Mouse (Mus musculus): Measurements from ENCODE around the gene Otogl. TPM values are rescaled to one million over a fixed set of nuclear protein-coding genes. Genes with fewer than 3 reads are reported as not detected.

Otogl gene
- polyA plus RNA-seq, 1 experiment from 2014 or later = 0.02 TPM

DNA sequence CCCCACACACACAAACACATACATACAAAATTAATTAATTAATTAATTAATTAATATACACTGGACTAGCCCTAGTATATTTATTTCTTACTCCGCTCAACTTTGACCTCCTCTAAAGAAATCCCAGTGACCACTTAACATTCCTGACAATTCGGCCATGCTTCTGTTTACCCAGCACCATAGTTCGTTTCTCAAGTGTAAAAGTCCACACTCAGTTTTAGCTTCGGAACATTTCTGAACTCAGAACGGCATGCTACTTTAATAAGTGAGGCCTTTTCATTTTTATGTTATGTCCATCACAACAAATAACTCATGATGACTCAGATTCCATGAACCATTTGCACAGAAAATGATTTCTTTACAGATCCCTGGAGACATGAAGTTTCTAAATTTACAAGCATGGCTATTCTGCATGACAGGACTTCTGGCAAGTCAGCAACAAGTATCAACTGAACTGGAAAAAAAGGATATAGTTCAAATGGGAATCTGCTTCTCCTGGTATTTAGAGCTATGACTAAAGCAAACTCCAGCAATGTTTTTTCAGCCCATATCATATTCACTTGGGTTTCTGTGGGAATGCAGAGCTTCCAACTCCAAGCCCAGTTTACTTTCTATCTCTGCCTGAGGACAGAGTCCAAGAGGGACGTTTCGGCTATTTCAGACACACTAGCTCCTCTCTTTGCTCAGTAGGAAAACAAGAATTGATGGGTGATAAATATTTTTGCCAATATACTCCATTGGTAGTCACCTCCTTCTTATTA lies 6.5 kb downstream of the Otogl start:
- no peak for DNase-seq
- no peaks in the 10 kb centered on the region for H3K36me3 ChIP-seq
- WGBS (ENCODE audit: insufficient replicate concordance) = 62% methylated on average over 7 of the region's 7 CpGs

DNA sequence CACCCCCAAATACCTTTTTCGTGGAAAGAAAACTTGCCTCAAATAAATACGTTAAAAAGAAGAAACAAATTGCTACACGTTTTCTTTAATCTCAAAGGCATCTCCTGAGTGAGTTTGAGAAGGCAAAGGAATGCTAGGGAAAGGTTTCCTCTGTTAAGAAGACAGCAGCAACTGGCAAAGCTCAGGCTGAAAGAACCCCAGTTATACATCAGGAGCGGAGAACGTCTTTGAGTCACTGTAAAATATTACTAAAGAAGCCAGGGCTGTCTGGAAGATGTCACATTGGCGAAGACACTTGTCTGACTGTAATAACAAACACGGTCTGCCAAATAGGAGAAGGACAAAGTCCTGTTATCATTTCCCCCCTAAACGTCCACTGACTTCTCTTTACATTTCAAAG lies 10.0 kb downstream of the Otogl start:
- H3K4me3 ChIP-seq (replicated peaks) = no peak overlapping the region
- WGBS (ENCODE audit: insufficient replicate concordance) = 60% methylated on average over 8 of the region's 8 CpGs
- H3K9me3 ChIP-seq (replicated peaks) = no peaks in the 10 kb centered on the region
- H3K4me2 ChIP-seq = no peak overlapping the region
- no peaks in the 10 kb centered on the region for H3K27me3 ChIP-seq
- H3K4me1 ChIP-seq (replicated peaks) = no peaks in the 10 kb centered on the region
- H3K36me3 ChIP-seq = no peaks in the 10 kb centered on the region
- H3K27ac ChIP-seq = no peak overlapping the region
- ATAC-seq (ENCODE audit: low read depth) = no peak
- DNase-seq = no peak
- H3K9ac ChIP-seq = no peak overlapping the region

More for the DNA sequence above, 6.5 kb downstream of the Otogl start:
- H3K9ac ChIP-seq = no peak overlapping the region
- no peak overlapping the region for H3K4me2 ChIP-seq
- no peaks in the 10 kb centered on the region for H3K9me3 ChIP-seq (replicated peaks)
- H3K27me3 ChIP-seq = no peaks in the 10 kb centered on the region
- H3K4me3 ChIP-seq (replicated peaks) = no peak overlapping the region
- H3K27ac ChIP-seq = no peak overlapping the region
- H3K4me1 ChIP-seq (replicated peaks) = no peaks in the 10 kb centered on the region
- no peak for ATAC-seq (ENCODE audit: low read depth)

- Histone ChIP-seq H3K27ac (no peak overlapping the region), H3K36me3 (no peaks in the 10 kb centered on the region), H3K9ac (no peak overlapping the region), H3K4me3 (replicated peaks) (no peak overlapping the region), H3K9me3 (replicated peaks) (no peaks in the 10 kb centered on the region), H3K27me3 (no peaks in the 10 kb centered on the region), H3K4me2 (no peak overlapping the region), H3K4me1 (replicated peaks) (no peaks in the 10 kb centered on the region)
- ATAC-seq (ENCODE audit: low read depth) (no peak), DNase-seq (no peak)
- WGBS (ENCODE audit: insufficient replicate concordance) = 70% methylated on average over 13 of the region's 13 CpGs
Measured at GRCm38 (mm10) chr10:107901204-107901879, 10.6 kb downstream of the Otogl start.

DNA sequence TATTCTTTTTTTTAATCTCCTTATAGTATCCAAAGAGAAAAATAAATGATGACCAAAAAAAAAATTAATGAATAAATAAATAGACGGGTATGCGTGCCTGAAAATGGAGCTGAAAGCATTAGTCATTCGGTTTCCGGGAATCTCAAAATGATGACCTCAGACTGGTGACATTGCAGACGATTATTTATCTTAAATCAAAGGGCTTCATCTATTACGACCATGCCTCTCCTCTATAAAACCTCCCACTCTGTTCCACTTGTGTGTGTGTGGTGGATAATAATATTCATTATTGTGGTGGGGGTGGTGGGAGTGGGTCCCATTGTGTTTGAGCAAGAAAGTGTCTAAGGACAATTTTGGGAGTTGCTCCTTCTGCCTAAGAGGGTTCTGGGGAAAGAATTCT lies 12.0 kb downstream of the Otogl start:
- Histone ChIP-seq H3K27ac (no peak overlapping the region), H3K36me3 (no peaks in the 10 kb centered on the region), H3K27me3 (no peaks in the 10 kb centered on the region), H3K9ac (no peak overlapping the region), H3K9me3 (replicated peaks) (no peaks in the 10 kb centered on the region), H3K4me1 (replicated peaks) (no peaks in the 10 kb centered on the region), H3K4me3 (replicated peaks) (no peak overlapping the region), H3K4me2 (no peak overlapping the region)
- no peak for ATAC-seq (ENCODE audit: low read depth)
- DNase-seq = no peak
- 68% methylated on average over 6 of the region's 6 CpGs for WGBS (ENCODE audit: insufficient replicate concordance)

DNA sequence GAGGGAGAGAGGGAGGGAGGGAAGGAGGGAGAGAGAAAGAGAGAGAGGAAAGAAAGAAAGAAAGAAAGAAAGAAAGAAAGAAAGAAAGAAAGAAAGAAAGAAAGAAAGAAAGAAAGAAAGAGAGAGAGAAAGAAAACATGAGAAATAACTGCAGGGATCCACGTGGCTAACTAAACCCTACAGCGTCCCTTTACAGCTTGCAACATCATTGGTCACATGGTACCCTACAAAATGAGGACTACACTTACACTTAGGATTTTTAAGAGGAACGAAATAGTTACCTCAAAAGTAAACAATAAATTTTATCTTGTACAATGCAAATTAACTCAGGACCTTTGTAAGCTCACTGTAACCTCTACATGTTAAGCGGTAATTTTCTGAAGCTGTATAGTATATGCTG lies 15.8 kb downstream of the Otogl start:
- H3K36me3 ChIP-seq = no peaks in the 10 kb centered on the region
- H3K9me3 ChIP-seq (replicated peaks) = no peaks in the 10 kb centered on the region
- DNase-seq = no peak
- ATAC-seq (ENCODE audit: low read depth) = no peak
- H3K4me1 ChIP-seq (replicated peaks) = no peaks in the 10 kb centered on the region
- H3K27me3 ChIP-seq = no peaks in the 10 kb centered on the region
- 64% methylated on average over 4 of the region's 4 CpGs for WGBS (ENCODE audit: insufficient replicate concordance)
- no peak overlapping the region for H3K4me2 ChIP-seq
- no peak overlapping the region for H3K9ac ChIP-seq
- H3K27ac ChIP-seq = no peak overlapping the region
- no peak overlapping the region for H3K4me3 ChIP-seq (replicated peaks)

- DNase-seq (no peak), ATAC-seq (ENCODE audit: low read depth) (no peak)
- no peaks in the 10 kb centered on the region for H3K9me3 ChIP-seq (replicated peaks)
- H3K9ac ChIP-seq = no peak overlapping the region
- no peak overlapping the region for H3K27ac ChIP-seq
- no peak overlapping the region for H3K4me2 ChIP-seq
- H3K4me1 ChIP-seq (replicated peaks) = no peaks in the 10 kb centered on the region
- WGBS (ENCODE audit: insufficient replicate concordance) = 38% methylated on average over 8 of the region's 8 CpGs
- H3K27me3 ChIP-seq = no peaks in the 10 kb centered on the region
- no peak overlapping the region for H3K4me3 ChIP-seq (replicated peaks)
- H3K36me3 ChIP-seq = no peaks in the 10 kb centered on the region
Measured at GRCm38 (mm10) chr10:107894663-107895581, 17.0 kb downstream of the Otogl start.

DNA sequence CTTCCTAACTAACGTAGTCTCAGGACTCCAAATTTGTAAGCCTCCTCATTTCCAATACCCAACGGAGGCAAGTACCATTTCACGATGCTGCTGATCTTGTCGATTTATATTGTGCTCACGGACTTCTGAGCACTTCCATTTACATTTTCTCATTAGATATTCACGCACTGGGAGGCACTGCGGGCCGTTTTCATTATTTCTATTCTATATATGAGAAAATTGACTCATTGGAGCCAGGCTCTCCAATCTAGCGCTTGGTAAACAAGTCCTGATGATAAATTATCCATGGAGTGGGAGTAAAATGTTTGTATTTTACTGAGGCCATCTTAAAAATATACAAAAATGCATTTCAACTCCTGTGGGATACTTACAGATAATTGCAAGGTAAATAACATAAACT lies 21.5 kb downstream of the Otogl start:
- Histone ChIP-seq H3K36me3 (no peaks in the 10 kb centered on the region), H3K27ac (no peak overlapping the region), H3K4me3 (replicated peaks) (no peak overlapping the region), H3K4me1 (replicated peaks) (no peaks in the 10 kb centered on the region), H3K4me2 (no peak overlapping the region), H3K9ac (no peak overlapping the region), H3K9me3 (replicated peaks) (no peaks in the 10 kb centered on the region), H3K27me3 (no peaks in the 10 kb centered on the region)
- DNase-seq (no peak), ATAC-seq (ENCODE audit: low read depth) (no peak)
- WGBS (ENCODE audit: insufficient replicate concordance) = 64% methylated on average over 9 of the region's 9 CpGs

- no peak overlapping the region for H3K27ac ChIP-seq
- DNase-seq (no peak), ATAC-seq (ENCODE audit: low read depth) (no peak)
- no peaks in the 10 kb centered on the region for H3K9me3 ChIP-seq (replicated peaks)
- no peaks in the 10 kb centered on the region for H3K4me1 ChIP-seq (replicated peaks)
- H3K4me3 ChIP-seq (replicated peaks) = no peak overlapping the region
- H3K27me3 ChIP-seq = no peaks in the 10 kb centered on the region
- H3K9ac ChIP-seq = no peak overlapping the region
- no peaks in the 10 kb centered on the region for H3K36me3 ChIP-seq
- 54% methylated on average over 5 of the region's 5 CpGs for WGBS (ENCODE audit: insufficient replicate concordance)
- no peak overlapping the region for H3K4me2 ChIP-seq
Measured at GRCm38 (mm10) chr10:107872542-107872941, 39.4 kb downstream of the Otogl start.

DNA sequence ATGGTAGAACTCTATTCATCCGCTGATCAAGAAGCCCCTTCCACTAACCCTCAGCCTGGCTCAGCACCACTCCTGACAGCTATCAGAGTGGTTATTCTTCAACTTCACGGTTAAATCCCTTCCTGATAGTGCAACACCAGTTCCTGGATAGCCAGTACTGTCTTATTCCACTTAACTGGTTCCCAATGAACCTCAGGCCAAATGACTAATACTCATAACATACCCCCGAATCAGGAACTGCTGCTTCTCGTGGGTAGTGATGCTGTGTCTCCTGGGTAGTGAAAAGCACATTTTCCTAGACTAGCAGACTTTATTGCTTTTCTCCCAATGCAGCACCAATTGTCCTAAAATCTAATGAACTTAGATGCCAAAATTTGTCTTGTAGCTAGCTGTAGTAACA lies 39.8 kb downstream of the Otogl start:
- DNase-seq = no peak
- 57% methylated on average over 4 of the region's 4 CpGs for WGBS (ENCODE audit: insufficient replicate concordance)
- Histone ChIP-seq H3K27me3 (no peaks in the 10 kb centered on the region), H3K36me3 (no peaks in the 10 kb centered on the region), H3K27ac (no peak overlapping the region), H3K4me3 (replicated peaks) (no peak overlapping the region), H3K4me1 (replicated peaks) (no peaks in the 10 kb centered on the region), H3K4me2 (no peak overlapping the region), H3K9ac (no peak overlapping the region), H3K9me3 (replicated peaks) (no peaks in the 10 kb centered on the region)
- ATAC-seq (ENCODE audit: low read depth) = no peak

DNA sequence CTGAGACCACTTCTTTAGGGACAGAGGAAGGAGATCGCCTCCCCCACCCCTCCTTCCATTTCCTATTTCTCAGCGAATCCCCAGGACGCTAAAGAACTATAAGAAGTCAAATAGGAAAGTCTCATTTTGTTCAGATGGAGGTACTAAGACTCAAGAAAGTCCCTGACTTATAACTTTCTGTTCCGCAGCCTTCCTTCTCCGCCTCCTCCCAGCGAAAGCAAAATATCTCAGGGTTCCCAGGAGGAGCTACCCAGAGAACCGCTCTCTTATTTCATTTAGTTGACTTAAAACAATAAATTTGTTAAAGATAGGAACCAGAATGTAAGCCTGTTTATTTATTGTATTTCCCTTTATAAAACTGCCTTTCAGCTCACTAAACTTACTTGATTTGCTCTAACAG lies 41.4 kb downstream of the Otogl start:
- no peaks in the 10 kb centered on the region for H3K9me3 ChIP-seq (replicated peaks)
- no peak overlapping the region for H3K27ac ChIP-seq
- no peak overlapping the region for H3K4me3 ChIP-seq (replicated peaks)
- no peak for DNase-seq
- WGBS (ENCODE audit: insufficient replicate concordance) = 73% methylated on average over 7 of the region's 7 CpGs
- H3K27me3 ChIP-seq = no peaks in the 10 kb centered on the region
- no peak overlapping the region for H3K4me2 ChIP-seq
- no peak overlapping the region for H3K9ac ChIP-seq
- no peaks in the 10 kb centered on the region for H3K4me1 ChIP-seq (replicated peaks)
- no peak for ATAC-seq (ENCODE audit: low read depth)
- H3K36me3 ChIP-seq = no peaks in the 10 kb centered on the region

- Histone ChIP-seq H3K4me2 (no peak overlapping the region), H3K9me3 (replicated peaks) (no peaks in the 10 kb centered on the region), H3K36me3 (no peaks in the 10 kb centered on the region), H3K4me1 (replicated peaks) (no peaks in the 10 kb centered on the region), H3K27ac (no peak overlapping the region), H3K4me3 (replicated peaks) (no peak overlapping the region), H3K27me3 (no peaks in the 10 kb centered on the region), H3K9ac (no peak overlapping the region)
- DNase-seq (no peak), ATAC-seq (ENCODE audit: low read depth) (no peak)
- 74% methylated on average over 8 of the region's 8 CpGs for WGBS (ENCODE audit: insufficient replicate concordance)
Measured at GRCm38 (mm10) chr10:107868904-107869303, 43.0 kb downstream of the Otogl start.

Data from liver, embryonic 13.5 days (tissue).